Mouse (Mus musculus) ES-Bruce4 (cell line): ENCODE measurements around the gene P2ry14.

ENCODE experiments used
- CTCF ChIP-seq: IDR thresholded peaks from one replicate; pipeline ENCODE4 v1.8.1; 2011; ENCODE audit warnings: low read depth, low read length
- EP300 ChIP-seq: IDR thresholded peaks from 2 replicates; pipeline ENCODE4 v1.6.1; 2011; ENCODE audit warnings: low read depth, low read length; ENCODE audit not compliant: insufficient read depth
- POLR2A ChIP-seq: IDR thresholded peaks from one replicate; pipeline ENCODE4 v1.8.1; 2011; ENCODE audit warnings: low read length; ENCODE audit not compliant: insufficient read depth

- TF ChIP-seq POLR2A (no peak), CTCF (no peak), EP300 (no peak)
These were observed 27.4 kb downstream of the P2ry14 start for GRCm38 (mm10) chr3:59125783-59126555.
